Mouse (Mus musculus): ENCODE measurements around the gene Kif7. TPM values are rescaled to one million over a fixed set of nuclear protein-coding genes. Genes with fewer than 3 reads are reported as not detected.

Kif7 gene
- 1 to 10 TPM; 1.9 to 2.4 TPM for total RNA-seq (2021)

DNA sequence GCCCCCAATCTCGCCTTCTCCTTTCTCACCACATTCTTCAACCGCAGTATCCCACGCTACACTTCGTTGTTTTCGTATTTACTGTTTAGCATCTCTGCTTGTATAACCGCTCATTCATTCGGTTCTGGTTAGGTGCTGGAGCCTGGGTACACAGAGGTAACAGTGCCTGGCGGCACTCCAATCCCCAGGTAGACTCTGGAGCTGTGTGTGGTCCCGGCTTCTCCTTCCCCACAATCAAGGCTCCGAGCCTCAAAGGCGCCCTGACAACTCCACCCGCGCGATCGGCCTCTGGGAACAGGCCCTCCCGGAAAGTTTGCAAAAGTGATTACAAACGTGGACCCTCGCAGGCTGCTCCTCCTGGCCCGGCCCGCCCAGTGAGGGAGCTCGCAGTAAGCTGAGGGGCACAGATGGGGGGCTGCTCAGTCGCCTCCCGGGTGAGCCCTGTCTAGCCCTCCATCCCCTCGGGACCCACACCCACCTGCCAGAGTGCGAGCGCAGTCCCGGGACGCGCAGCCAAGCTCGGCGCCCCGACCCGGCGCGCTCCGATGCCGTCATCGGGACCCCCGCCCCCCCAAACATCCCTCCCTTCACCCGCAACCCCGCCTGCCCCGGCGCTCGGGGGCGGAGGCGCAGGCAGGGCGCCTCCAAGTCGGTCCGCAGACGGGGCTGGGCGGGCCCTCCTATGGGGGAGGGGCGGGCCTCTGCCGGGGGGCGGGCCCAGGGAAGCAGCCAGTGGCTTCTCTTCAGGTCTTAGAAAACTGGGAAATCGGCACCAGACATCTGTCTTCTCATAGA lies at the start of gene Kif7:
Gene Kif7 (minus strand): TSS at position 534 of the 795 bp plus-strand sequence.
- peak in 1 of 2 experiments; percentile 31 for DNase-seq (ENCODE audit: extremely low spot score in 1 of 2, low spot score in 1 of 2)

DNA sequence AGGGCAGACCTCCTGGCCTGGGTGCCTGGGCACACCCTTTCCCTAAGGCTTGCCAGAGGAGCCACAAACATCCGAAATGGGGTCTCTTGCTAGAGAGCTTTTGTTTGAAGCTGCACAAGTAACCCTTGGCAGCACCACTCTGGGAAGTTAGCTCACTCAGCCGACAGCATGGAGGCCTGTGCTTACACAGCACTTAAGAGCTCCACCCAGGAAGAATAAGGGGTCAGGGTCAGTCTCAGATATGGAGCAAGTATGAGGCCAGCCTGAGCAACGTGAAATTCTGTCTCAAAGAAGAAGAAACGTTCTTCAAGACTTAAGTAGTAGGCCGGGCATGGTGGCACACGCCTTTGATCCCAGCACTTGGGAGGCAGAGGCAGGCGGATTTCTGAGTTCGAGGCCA lies 46.6 kb upstream of the Kif7 start:
- no peak for DNase-seq (ENCODE audit: extremely low spot score in 1 of 2, low spot score in 1 of 2)

DNA sequence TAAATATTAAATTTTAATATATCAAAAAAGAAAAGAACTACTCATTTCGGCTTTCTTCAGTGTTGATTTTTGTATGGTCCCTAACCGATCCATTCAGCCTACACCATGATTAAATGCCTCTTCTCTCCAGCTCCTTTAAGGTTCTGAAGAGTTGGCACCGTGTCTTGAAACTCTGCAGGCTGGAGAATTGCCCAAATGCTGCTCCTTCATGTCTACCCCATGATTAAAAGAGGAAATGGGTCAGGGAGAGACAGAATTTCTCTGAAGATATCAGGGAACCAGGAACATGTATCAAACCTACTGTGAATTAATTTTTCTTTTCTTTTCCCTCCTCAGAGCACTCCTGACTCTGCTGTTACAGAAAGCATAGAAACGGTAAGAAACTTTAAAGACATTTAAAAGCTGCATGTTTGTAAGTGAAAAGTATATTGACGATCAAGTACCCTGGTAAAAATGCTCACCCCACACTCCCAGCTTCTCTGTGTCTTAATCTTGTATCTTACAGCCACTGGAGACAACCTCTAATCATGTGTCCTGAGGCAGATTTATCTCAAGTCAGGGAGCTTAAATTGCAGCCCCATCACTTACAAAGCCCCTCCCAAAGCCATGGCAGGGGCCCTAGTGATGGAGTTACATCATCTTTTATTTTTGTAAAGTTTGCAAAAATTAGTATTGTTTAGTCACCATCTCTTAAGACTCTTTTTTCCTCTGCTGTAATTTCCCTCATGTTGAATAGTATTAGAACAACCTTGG lies 45.8 kb upstream of the Kif7 start:
- no peak for DNase-seq (ENCODE audit: extremely low spot score in 1 of 2, low spot score in 1 of 2)

DNA sequence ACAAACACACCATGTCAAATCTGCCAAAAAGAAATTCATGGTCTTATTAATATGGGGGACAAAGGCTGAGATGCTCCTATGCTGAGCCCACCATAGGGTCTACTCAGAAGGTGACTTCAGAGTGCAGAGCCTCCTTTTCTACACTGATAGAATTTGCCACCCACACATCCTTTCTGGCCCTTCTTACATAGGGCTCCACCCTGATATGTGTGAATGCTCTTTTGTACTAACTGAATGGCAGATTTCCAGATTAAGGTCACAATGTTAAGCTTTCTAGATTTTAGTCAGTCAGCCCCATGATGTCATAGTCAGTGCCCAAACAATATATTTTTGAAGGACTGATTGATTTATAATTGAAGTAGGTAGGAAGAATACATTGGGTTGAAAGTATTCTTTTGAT lies 44.2 kb upstream of the Kif7 start:
- no peak for DNase-seq (ENCODE audit: extremely low spot score in 1 of 2, low spot score in 1 of 2)

DNA sequence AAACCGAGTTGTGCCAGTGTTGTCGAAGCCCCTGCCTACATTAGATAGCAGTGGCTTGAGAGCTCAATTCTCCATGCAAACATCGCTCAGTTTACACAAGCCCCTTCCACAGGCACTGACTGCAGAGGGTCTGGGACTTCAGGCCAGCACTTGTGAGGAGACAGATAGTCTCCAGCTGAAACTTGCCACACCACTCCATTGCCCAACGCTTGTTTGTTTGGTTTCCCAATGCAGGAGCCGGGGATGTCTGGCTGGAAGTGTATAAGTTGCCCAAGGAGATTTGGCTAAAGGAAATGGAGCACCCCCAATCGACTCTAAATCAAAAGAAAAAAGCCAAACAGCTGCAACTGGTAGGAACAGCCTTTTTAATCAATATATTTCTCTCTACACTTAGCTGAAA lies 42.7 kb upstream of the Kif7 start:
- DNase-seq (ENCODE audit: extremely low spot score in 1 of 2, low spot score in 1 of 2): no peak

DNA sequence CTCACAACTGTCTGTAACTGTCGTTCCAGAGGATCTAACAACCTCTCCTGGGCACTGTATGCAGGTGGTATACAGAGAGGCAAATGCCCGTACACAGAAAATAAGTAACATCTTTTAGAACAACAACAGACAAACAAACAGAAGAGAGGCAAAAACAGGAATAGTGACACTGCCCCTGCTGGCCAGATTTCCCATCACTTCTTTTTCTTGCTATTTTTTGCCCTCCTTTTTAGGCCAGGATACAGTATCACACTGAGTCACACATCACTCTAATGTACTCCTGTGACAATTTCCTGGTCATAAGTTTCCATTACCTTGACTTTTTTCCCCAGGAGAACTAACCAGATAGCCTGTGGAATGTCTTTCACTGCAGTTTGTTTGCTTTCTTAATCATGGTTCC lies 40.8 kb upstream of the Kif7 start:
- DNase-seq (ENCODE audit: extremely low spot score in 1 of 2, low spot score in 1 of 2): no peak

DNA sequence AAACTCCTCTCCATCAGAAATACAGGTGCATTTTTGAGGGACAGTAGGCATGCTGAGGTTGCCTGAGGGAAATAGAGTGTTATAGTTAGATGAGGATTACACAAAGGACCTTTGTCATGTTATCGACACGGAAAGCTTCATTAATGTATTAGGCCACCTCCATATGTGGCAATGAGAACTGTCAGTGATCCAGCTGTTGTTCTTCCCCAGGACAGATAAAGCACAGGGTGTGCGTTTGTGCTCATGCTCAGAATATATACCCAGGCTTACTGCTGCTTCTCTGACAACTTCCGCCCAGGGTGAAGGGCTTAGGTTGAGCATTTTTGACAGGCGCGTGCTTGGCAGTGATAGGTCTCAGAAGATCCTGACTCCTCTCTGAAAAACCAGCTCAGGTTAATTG lies 34.0 kb upstream of the Kif7 start:
- DNase-seq (ENCODE audit: extremely low spot score in 1 of 2, low spot score in 1 of 2): no peak

DNA sequence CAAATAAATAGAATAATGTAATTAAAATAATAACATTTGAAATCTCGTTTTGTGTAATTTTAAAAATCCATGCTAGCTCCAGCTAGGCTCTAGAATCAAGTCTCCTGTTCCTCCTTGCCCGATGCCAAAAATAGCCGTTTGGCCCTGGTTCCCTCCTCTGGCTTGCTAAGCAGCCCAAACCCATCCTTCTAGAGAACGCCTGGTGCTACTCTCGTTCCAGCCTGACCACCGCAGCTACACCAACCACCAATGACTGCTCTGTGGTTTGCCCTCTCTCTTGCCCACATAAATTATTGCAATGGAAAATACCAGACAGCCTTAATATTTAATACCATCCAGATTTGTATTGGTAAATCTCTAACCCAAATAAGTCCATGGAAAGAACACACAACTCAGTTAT lies 32.1 kb upstream of the Kif7 start:
- no peak for DNase-seq (ENCODE audit: extremely low spot score in 1 of 2, low spot score in 1 of 2)

DNA sequence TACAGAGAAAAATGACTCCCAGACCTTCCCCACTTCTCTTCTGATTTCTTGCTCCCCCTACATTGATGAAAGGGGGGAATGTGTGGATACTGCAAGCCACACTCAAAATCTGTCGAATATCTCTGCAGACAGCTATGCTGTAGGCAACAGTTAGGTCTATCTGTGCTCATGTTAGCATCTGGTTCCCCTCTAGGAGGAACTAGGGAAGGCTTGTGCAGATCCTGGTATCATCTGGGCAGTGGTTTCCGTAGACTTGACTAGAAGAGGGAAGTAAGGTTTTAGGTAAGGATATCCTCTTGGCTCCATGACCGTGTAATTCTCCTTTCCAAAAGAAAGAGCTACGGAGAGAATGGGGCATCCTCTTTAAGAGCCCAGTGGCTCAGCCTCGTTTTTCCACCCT lies 29.1 kb upstream of the Kif7 start:
- DNase-seq (ENCODE audit: extremely low spot score in 1 of 2, low spot score in 1 of 2): no peak

DNA sequence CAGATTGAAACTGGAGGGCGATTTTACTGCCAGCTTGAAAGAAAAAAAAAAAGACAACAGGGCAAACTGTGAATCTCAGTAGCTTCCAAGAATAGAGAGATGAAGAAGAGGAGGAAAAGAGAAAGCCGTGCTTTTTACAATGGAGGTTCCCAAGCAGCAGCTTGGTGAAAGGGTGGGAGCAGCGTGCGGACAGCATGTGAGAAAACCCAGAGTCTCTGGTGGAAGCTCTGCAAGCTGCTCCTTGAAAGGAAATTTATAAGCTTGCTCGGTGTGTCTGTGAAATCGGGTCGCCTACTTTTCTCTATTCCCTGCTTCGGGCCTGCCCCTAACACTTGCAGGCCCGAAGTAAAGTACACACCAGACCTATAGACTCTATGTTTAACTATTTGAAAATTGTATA lies 28.5 kb upstream of the Kif7 start:
- no peak for DNase-seq (ENCODE audit: extremely low spot score in 1 of 2, low spot score in 1 of 2)

DNA sequence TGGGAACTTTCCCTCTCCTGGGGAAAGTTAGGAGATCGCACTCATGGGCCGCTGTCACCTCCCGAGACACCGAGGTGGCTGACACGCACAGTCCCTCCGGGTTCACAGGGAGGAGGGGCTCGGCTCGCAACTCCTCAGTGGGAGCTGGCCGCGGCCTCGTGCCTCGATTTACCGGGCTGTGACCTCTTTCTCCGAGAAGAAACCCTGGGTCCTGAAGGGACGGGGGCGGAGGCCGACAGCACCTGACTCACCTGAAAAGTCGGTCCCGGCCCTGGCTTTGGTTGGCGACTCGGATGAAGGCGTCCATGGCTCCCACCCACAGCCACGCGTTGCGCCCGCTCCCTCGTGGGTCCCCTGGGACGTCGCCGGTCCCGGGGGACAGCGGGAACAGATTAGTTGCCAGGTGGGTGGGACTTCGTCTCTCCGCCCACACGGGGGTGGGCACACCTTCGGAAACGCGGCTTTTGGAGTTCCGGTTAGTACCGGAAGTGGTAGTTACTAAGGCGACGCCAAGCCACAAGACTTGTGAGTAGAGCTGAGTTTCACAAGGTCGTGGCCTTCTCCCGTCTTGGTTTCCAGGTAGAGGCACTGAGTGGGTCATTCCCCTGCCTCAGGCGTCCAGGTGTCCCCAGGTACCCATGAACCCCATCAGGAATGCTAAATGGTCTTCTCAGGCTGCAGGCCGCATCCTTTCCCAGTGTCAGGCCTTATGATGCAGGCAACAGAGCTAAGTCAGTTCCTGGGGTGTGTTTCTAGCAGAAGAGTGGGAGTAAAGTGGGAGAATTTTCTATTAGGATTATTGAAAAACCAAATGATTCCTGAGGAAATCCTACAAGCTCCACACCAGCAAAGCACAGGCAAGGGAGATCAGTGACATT lies 27.4 kb upstream of the Kif7 start, which contains the start of the genes Pex11a and Wdr93:
Gene Pex11a (minus strand): TSS at position 473 of the 878 bp plus-strand sequence.
Gene Wdr93 (plus strand): TSS at position 505 of the 878 bp plus-strand sequence.
- DNase-seq (ENCODE audit: extremely low spot score in 1 of 2, low spot score in 1 of 2): peak; percentile 56 to 59

DNA sequence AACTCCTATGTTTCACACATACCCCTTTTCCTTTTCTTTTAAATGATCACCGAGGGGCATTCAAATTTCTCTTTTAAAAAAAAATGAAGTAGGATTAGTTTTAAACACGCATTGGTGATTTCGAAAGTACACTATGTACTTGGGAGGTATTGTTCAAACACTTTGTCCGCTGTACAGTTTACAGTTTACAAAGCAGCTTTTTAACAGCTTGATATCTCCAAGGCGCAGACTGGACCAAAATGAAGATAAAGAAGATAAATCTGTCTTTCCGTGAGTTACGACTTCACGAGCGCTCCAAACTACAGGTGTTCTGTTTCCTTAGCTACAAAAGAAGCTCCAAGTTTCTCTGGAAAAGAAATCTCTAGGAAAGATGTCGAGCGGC lies 26.7 kb upstream of the Kif7 start:
- DNase-seq (ENCODE audit: extremely low spot score in 1 of 2, low spot score in 1 of 2): no peak

DNA sequence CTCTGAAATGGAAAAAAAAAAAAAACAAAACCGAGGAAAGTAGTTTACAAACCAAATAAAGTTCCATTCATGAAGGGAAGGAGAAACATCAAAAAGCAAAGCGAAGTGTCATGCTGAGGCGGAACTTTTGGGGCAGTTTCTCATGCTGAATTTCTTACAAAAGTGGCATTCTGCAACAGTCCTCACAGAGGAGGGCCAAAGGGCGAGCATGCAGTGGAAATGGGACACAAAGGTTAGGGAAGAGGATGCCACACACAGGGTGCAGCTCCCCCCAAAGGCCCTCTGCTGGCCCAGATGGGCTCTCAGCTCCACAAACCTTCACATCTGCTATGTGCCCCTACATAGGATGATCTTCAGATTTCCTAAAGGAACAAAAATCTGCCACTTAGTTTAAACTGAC lies 24.8 kb upstream of the Kif7 start:
- no peak for DNase-seq (ENCODE audit: extremely low spot score in 1 of 2, low spot score in 1 of 2)

DNA sequence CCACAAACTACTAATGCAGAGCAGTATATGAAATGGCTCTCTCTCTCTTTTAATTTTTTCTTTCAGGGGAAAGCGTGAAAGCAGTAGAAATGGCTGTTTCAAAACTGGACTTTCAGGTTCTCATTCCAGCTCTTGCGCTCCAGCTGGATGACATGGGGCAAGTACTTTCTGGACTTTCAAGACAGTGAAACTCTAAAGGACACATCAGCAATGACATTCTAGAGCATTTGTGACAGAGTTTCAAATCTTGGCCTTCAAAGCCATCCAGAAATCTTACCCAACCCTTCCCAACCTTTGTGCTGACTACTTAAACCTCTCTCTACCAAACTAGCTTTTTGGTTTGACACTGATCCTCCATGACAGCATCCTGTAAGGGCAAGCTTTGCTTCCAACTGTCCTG lies 23.4 kb upstream of the Kif7 start:
- no peak for DNase-seq (ENCODE audit: extremely low spot score in 1 of 2, low spot score in 1 of 2)

DNA sequence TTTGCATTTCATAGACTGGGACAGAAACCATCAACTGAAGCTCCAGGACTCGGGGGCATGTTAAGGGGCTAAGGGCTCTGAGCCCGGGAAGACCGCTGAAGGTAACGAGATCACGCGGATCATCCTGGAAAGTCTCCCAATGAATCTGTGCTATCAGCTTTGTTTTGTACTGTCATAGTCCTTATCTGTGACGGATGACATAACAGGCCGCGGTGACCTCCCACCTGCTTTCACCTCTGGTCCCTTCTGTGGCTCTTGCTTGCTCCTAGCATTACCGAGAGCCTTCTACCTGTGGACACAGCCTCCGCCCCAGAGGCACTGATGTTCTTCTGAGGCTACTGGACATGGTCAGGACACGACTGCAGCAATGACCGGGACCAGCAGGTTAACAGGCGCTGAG lies 21.0 kb upstream of the Kif7 start:
- no peak for DNase-seq (ENCODE audit: extremely low spot score in 1 of 2, low spot score in 1 of 2)

DNA sequence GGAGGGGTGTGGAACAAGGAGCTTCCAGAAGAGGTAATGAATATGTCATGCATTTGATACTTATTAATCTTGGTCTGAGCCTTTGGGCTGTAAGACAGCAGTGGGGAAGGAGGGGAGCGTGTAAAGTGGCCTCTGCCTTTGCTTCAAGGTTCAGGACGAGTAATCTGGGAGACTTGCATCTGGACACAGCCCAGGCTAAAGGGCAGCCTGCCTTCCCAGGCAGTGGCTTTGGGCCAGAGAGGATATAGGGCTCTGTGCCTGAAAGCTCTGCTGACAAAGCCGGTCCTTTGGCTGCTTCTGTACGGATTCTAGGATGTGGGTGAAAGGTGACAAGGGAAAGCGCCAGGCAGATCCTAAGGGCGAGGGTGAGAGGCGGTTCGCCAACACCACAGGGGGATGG lies 19.0 kb upstream of the Kif7 start:
- no peak for DNase-seq (ENCODE audit: extremely low spot score in 1 of 2, low spot score in 1 of 2)

DNA sequence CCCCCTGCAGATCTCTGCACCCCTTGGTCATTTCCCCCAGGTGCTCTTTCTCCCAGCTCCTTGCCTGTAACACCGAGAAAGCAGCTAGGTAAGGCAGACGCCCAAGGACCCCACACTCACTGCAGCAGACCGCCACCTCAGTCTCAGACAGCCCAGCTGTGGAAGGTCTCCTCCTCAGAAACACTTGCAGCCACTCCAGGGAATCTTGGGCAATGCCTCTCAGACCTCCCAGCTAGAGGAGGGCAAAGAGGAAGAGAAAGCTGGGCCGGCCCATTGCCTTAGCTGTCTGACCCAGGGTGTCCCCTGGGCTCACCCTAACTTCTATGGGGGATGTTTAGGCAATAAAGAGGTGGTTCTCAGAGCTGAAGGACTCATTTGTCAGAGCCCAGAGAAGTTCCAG lies 17.1 kb upstream of the Kif7 start, which contains the start of gene Plin1:
Gene Plin1 (minus strand): TSS at position 282 of the 400 bp plus-strand sequence.
- DNase-seq (ENCODE audit: extremely low spot score in 1 of 2, low spot score in 1 of 2): no peak

DNA sequence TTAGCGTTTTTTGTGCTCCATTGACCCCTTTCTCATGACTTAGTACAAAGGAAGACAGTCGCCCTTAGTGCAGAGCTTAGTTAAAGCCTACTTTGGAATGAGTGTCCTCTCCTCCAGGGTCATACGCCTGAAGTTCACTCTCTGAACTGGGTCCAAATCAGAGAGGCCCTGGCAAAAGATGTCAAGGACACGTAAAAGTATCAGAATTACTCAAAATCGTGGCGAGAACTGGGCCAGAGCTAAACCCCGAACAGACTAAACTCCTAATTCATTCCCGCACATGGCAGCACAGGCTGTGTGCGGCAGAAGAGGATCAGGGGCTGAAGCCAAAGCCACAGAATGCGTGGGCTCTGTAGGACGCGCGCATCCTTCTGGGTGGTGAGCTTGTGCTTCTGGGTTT lies 15.9 kb upstream of the Kif7 start:
- DNase-seq (ENCODE audit: extremely low spot score in 1 of 2, low spot score in 1 of 2): no peak

DNA sequence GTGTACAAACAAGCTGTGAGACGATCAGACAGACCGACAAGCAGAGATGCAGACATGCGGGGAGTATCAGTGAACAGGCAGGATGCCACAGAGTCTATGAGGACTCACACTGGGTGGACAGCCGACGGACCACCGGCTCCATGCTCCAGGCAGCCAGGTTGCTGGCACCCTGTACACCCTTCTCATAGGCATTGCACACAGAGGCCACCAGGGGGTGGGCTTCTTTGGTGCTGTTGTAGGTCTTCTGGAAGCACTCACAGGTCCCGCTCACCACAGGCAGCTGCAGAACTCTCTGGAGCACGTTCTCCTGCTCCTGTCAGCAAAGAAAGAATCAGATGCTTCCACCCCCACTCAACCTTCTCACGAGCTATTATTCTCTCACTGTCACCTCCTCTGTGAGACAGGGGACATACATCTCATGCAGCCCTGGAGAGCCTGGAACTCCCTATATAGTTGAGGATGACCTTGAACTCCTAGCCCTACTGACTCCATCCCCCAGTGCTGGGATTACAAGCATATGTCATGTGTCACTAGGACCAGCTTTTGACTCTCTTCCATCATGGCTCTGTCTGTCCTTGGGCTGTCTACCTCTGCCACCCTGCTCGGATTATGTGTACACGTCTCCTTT lies 14.3 kb upstream of the Kif7 start:
- DNase-seq (ENCODE audit: extremely low spot score in 1 of 2, low spot score in 1 of 2): no peak

DNA sequence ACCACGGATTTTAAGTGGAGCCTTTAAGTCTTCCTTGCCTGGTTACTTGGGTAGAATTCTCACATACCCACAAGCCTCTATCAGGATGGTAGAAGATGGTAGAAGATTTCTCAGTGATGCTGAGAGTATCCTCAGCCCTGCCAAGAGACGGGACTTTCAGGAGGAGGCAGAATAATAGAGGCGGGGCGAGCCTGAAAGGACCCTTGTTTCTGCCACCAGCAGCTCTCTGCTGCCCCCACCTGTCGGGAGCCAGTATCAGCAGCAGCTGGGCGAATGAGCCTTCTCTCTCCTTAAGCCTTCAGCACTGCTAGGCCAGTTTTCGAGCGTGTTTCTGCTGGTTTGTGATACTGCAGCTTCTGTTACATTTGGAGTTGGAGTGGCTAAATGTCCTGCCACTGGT lies 13.6 kb upstream of the Kif7 start:
- peak; percentile 40 to 78 for DNase-seq (ENCODE audit: extremely low spot score in 1 of 2, low spot score in 1 of 2)
